Mouse (Mus musculus) cerebellum, postnatal 14 days (tissue): Measurements from ENCODE around the gene Pi4ka.
"Not testable (repeated sequence)": the region's sequence is repeated elsewhere in the genome, so short reads cannot be mapped to it uniquely, and the experiment has no call there.

Experiments used
- DNase-seq, 2 experiments: peaks; one replicate each; pipeline ENCODE4 v3.0.0; 2021; ENCODE audit warnings: mixed read lengths in 2 of 2

Pi4ka gene

GRCm38 (mm10) chr16:17231523-17231922 lies 174.6 kb downstream of the Pi4ka start:
- DNase-seq = not testable (repeated sequence)
